Mouse (Mus musculus) gastrocnemius, postnatal 36 days (tissue): Measurements from ENCODE around the gene Atxn1. TPM values are rescaled to one million over a fixed set of nuclear protein-coding genes. Genes with fewer than 3 reads are reported as not detected.

Experiments used
- DNase-seq, 2 experiments: peaks; one replicate each; pipeline ENCODE4 v3.0.0; 2022
- intact Hi-C: fragments of 180-260 bp; cut with DNase I; formaldehyde crosslinking; loops from one replicate; pipeline ENCODE4 v1.15.1; 2025
- total RNA-seq, 2 experiments: library from RNA; stranded (reverse); gene quantifications; 2 replicates each; pipeline ENCODE4 v1.2.3; 2021

The Atxn1 gene
- total RNA-seq, 2 experiments from 2014 or later: 33.7 to 39.7 TPM

- intact Hi-C loops: no loop called here
These were observed 270.9 kb downstream of the Atxn1 start for GRCm38 (mm10) chr13:45693953-45694352.

GRCm38 (mm10) chr13:45693534-45693933 is 271.3 kb downstream of the Atxn1 start:
- DNase-seq: no peak

More at GRCm38 (mm10) chr13:45693953-45694352, 270.9 kb downstream of the Atxn1 start:
- DNase-seq: no peak

DNA sequence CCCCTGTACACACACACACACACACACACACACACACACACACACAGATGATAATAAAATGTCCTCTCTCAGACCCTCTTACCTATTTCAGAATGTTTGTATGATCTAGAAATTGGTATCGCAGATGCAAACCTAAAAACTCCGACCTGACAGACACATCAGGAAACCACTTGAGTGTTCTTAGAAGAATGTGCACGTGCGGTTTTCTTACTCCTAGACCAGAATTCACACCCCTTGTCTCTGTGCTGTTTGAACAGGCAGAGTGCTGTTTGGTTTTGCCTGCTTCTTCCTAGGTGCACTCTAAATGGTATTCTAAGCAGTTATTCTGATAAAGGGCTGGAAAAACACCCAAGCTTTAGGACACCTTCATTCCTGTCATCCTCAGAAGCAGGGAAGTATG is 271.7 kb downstream of the Atxn1 start:
- intact Hi-C loops: no loop called here

More at GRCm38 (mm10) chr13:45693534-45693933, 271.3 kb downstream of the Atxn1 start:
- intact Hi-C loops: no loop called here

DNA sequence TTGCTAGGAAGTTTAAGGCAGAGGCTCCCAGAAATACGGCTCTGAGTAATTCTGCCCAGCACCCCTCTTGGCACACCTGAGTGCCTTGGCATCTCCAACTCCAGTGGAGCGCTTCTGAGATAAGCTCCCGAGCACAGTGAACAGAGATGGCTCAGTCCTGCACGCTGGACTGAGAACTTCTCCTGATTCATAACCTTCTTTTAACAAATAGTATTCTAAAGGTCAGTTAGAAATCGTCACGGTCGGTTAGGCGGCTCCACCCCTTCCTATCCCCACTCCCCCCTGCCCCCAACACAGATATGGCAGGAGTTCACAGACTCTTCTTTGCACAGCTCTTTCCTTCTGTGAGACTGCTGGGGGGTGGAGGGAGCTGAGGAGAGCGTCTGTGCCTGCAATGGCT is 272.4 kb downstream of the Atxn1 start:
- intact Hi-C loops: no loop called here

More for the DNA sequence above, 271.7 kb downstream of the Atxn1 start:
- no peak for DNase-seq

GRCm38 (mm10) chr13:45690426-45690825 is 274.4 kb downstream of the Atxn1 start:
- no peak for DNase-seq
- intact Hi-C loops: no loop called here

More for the DNA sequence above, 272.4 kb downstream of the Atxn1 start:
- no peak for DNase-seq

- intact Hi-C loops: no loop called here
- DNase-seq: no peak
These were observed 275.9 kb downstream of the Atxn1 start for GRCm38 (mm10) chr13:45688864-45689263.

- intact Hi-C loops: no loop called here
- no peak for DNase-seq
These were observed 277.2 kb downstream of the Atxn1 start for GRCm38 (mm10) chr13:45687581-45687980.

DNA sequence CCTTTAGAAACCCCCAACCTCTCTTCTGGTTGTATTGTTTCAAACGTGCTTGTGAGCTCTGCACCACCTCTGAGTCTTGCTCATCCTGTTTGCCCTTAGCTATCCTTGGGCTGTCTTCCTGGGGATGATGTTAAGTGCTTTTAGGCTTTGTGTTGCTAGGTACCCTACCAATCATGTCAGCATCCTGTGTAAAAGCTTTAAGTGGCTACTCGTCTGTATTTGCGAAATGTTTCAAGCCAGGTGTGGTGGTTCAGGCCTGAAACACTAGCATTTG is 278.6 kb downstream of the Atxn1 start:
- intact Hi-C loops: no loop called here
- no peak for DNase-seq

DNA sequence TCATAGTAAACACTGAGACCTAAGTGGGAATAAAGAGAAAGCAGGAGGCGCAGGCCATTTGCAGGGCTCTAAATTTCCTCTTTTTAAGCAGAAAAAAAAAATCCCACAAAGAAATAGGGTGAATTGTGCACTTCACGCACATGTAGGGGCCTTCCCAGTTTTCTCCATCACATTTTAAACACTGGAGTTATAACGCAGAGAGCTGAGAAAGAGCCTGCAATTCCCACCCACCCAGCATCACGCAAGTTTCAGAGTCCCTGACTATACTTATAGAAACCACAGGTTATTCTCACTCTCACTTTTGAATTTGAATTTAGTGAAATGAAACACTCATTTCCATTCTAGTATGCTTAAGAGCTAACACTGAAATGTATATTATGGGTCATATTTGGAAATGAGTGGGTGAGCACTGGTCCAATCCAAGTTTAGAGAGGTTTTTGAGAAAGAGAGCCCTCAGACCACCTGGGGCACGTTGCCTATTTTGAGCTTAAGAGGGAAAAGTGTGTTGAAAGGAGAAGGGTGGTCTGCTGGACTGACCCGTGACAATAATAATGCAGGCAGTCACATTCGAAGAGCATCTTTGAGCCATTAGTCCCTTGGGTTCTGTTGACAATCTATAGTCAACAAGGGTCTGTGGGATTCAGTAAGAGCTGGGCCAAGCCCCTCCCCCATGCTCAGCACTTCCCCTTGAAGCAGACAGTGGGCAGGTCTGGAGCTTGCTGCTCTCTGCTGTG is 279.1 kb downstream of the Atxn1 start:
- no peak for DNase-seq
- intact Hi-C loops: no loop called here

DNA sequence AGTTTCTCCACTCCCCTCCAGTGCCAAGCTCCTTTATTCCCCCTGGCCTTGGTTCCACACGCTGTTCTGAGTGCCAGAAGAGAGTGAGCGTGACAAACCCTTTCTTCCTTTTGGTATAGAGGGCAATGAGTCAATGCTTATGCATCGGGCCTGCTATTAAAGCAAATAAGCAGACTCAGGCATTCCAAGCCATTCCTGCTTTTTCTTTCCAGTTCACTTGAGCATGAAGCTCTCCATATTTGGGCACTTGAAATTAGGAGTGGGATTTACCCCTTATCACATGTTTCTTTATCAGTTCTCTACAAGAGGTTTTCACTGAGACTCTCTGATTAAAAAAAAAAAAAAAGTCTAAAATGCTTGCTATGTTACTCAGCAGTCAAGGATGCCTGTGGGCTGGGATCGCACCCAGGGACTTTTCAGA is 279.9 kb downstream of the Atxn1 start:
- intact Hi-C loops: no loop called here

GRCm38 (mm10) chr13:45683991-45684390 is 280.8 kb downstream of the Atxn1 start:
- intact Hi-C loops: no loop called here
- DNase-seq: no peak

More for the DNA sequence above, 279.9 kb downstream of the Atxn1 start:
- no peak for DNase-seq

- intact Hi-C loops: no loop called here
- no peak for DNase-seq
These were observed 283.6 kb downstream of the Atxn1 start for GRCm38 (mm10) chr13:45681196-45681595.

DNA sequence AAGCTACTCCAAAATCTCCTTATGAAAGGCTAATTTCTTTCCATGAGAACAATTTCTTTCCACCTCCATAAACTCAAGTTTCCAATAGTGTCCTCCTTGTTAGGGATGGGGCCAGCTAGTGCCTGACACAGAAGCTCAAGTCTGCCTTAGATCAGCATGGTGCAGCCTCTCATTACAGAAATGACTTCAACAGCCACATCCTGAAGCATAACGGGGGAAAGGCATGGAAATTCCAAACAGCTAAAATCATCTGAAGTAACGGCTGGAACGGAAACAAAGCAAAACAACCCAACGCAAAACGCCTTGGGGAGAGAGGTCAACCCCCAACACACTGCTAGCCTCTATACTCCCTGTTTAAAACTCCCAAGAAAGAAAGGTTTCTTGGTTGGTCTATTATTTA is 284.2 kb downstream of the Atxn1 start:
- DNase-seq: no peak

DNA sequence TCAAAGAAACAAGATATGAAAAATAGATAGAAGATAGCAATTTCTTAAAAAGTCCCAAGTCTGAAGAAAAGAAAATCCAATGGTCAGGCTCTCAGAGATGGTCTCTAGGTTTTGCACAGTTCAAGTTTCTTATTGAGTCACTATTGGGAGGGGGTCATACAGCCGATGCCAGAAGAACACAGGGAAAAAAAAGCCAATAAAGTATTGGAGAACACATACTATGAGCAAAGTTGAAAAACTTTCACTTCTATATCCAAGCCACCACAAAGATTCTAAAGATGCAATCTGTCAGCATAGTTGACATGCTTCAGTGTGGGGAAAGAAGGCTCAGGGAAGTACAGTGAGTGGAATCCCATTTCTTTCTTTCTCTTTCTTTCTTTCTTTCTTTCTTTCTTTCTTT is 285.7 kb downstream of the Atxn1 start:
- DNase-seq: no peak
- intact Hi-C loops: no loop called here

More for the DNA sequence above, 284.2 kb downstream of the Atxn1 start:
- intact Hi-C loops: no loop called here

DNA sequence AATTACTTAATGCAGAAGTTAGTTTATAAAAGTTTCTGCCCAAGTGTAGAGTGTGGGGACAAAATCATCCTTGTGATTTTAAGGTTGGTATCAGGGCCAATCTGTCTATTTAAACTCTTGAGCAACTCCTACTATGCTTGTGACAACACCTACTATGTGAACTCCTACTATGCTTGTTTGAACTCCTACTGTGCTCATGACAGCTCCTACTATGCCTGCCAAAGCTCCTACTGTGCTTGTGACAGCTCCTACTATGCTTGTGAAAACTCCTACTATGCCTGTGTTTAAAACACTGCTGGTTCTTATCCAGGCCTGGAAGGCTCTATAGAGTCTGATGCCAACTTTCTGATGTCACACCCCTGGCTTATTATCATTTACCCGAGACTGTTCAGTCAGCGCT is 292.2 kb downstream of the Atxn1 start:
- DNase-seq: no peak
- intact Hi-C loops: no loop called here

DNA sequence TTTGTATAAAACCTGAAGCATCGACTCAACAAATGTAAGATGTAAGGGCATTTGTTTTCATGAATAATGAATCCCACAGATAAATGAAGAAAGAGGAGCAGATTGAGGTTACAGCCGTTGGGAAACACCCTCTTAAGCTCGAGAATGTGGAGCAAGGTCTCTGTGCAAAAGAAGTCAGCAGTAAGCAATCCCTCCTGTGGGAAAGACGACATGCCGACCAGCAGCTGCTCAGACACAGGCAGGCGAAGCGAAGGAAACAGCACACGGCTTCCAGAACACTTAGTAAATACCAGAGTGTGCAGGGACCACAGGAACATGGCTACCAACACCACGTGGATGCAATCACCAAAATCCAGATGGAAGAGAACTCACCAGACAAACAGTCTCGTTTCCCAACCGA is 294.8 kb downstream of the Atxn1 start:
- DNase-seq: no peak
- intact Hi-C loops: no loop called here

DNA sequence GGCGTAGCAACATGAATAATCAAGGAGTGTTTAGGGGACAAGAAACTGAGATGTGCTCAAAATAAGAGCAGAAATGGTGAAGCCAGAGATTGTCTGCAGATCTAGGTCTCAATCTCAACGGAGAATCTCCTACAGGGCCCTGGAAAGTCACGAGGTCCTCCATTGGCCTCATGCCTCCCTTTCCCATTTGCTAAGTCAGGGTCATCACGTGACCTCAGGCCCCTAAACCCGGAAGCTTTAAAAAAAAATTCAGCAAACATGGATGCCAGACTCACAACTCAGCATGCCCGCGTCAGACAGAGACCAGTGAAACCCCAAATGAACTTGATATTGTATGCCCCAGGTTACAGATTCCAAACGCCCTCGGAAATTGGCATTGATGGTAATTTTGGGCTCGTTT is 302.0 kb downstream of the Atxn1 start:
- DNase-seq: no peak
- intact Hi-C loops: no loop called here

DNA sequence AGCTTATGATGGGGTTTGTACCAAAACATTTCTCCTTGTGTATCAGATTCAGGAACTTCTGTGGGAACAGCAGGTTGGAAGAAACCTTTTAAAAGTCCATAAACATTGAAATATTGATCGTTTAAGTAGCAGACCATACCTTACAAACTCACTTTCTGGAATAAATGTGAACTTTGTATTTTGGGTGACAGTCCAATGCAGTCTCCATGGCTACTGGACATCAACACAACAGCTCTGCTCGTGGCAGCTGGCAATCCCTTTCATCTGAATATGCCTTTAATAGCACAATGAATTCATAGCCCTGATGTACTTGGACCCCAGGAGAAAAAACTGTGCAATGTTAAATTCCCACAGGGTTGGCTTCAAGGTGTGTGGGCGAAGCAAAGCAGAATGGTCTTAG is 302.6 kb downstream of the Atxn1 start:
- DNase-seq: no peak
- intact Hi-C loops: no loop called here

DNA sequence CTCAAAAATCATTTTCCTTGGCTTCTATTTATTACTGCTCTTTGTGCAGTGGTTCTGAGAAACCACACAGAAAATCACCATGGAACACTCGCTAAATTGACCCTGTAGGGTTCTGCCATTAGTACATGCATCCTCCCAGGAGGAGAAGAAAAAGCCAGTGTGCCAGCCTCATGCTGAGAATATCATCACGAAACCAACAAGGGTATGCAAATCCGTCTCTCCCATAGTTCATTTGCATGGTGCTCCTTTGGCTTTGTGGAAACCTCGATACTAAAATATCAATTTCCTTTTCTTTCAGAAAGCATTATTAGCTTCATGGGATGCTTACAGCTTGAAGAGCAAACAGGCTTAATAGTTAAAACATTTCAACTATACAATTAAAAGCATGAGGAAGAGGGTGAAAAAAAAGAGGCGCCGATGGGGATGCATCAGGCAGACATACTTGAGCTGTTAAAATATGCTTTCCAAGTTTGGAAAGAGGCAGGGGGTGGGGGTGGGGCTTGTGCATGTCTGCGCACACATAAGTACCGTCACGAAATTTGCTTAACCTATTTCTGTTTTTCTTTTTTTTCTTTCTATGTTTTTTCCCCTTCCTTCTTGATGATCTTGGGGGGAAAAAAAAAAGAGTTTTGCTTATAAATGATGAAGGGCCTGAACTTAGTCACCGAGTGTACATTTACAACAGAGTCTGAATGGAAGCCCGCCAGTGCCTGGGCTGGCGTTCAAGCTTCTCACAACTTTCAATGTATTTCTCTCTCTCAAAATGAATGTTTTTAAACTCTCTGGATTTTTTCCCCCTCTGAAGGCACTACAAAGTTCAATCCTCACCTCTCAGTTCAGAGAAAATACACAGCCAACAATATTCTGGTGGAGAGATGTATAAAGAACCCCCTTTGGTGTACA is 303.3 kb downstream of the Atxn1 start:
- DNase-seq: no peak
- intact Hi-C loops: no loop called here

GRCm38 (mm10) chr13:45659813-45660212 is 305.0 kb downstream of the Atxn1 start:
- DNase-seq: no peak
- intact Hi-C loops: no loop called here

DNA sequence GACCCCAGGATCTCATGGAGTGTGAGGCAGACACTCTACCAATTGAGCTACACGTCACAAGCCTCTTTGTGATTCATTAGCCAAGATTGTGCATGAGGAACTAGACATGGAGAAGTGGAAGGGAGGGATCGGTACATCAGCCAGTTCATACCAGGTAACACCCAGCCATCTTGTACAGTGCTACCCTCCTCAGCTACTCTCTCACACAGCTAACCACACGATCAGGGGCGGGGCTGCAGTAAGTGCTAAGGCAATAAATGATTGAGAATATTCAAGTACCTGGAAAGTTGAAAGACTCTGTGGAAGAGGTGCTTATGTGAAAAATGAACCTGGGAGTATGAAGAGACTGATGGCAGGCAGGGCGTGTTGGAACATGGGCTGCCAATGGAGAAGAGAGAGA is 306.5 kb downstream of the Atxn1 start:
- intact Hi-C loops: no loop called here
- DNase-seq: no peak

GRCm38 (mm10) chr13:45657176-45657575 is 307.6 kb downstream of the Atxn1 start:
- intact Hi-C loops: no loop called here
- DNase-seq: no peak
